Mouse (Mus musculus): ENCODE data around the gene Tst.

DNA sequence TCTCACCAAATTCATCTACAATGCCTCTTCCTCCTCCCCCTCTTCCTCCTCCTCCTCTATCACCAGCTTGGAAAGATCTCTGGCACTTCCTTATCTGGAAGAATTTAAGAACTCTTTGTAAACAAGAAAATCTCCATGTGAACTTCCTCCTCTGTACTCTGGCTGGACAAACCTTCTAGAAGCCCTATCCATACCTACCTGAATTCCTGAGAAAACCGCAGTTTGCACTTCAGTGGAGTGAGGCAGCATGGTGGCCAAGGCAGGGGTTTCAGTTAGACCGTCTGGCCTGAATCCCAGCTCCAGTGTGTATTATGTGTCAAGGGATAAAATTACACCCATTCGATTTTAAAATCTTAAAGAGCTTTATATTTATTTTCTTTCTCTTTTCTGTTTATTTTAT lies 32.9 kb downstream of the Tst start:
- TF ChIP-seq POLR2A (IDR thresholded peaks at IDR 0.05; ENCODE audit: insufficient read depth, low read depth, low read length) (no peak), CTCF (IDR thresholded peaks at IDR 0.05; ENCODE audit: insufficient read depth, low read depth, low read length) (no peak)
